Mouse (Mus musculus) bone marrow, adult 2 months (tissue): ENCODE measurements around the gene Upf3a.

Experiments
- CTCF ChIP-seq: fragments of 200-500 bp; IDR thresholded peaks from 2 replicates; pipeline ENCODE4 v1.5.1; 2011; ENCODE audit warnings: low read length, control low read depth; ENCODE audit not compliant: control insufficient read depth, insufficient read depth
- POLR2A ChIP-seq: fragments of 200-500 bp; IDR thresholded peaks from 2 replicates; pipeline ENCODE4 v1.6.1; 2011; ENCODE audit warnings: low read depth, mild to moderate bottlenecking, control low read depth, low read length, borderline replicate concordance; ENCODE audit not compliant: control insufficient read depth

- TF ChIP-seq POLR2A (no peak), CTCF (no peak)
Observed at GRCm38 (mm10) chr8:13740817-13741613, 44.4 kb upstream of the Upf3a start.
